Mouse (Mus musculus) cerebellum, adult 2 months (tissue): Measurements from ENCODE around the gene Gm10135.

ENCODE experiments used
- CTCF ChIP-seq: fragments of 200-500 bp; IDR thresholded peaks from 2 replicates; pipeline ENCODE4 v1.5.1; 2011; ENCODE audit warnings: low read depth, mild to moderate bottlenecking, control low read depth, low read length, moderate library complexity, borderline replicate concordance; ENCODE audit not compliant: insufficient read depth
- POLR2A ChIP-seq: fragments of 200-500 bp; IDR thresholded peaks from 2 replicates; pipeline ENCODE4 v1.6.1; 2011; ENCODE audit warnings: low read length, control low read depth, borderline replicate concordance; ENCODE audit not compliant: insufficient read depth

GRCm38 (mm10) chr5:72975996-72976395 lies 1.5 kb upstream of the Gm10135 start:
- TF ChIP-seq POLR2A (no peak), CTCF (no peak)
